Mouse (Mus musculus) ES-E14 (cell line): ENCODE data around the gene Tbc1d9.

Experiments
- CHD2 ChIP-seq: IDR thresholded peaks from 2 replicates; pipeline ENCODE4 v1.6.1; 2014; ENCODE audit warnings: mild to moderate bottlenecking, low read depth, low read length, inconsistent platforms
- MAFK ChIP-seq: IDR thresholded peaks from 2 replicates; pipeline ENCODE4 v1.6.1; 2014; ENCODE audit warnings: mild to moderate bottlenecking, low read depth, low read length, inconsistent platforms; ENCODE audit not compliant: insufficient read depth
- ZC3H11A ChIP-seq: IDR thresholded peaks from 2 replicates; pipeline ENCODE4 v1.6.1; 2012; ENCODE audit warnings: low read depth, mild to moderate bottlenecking, inconsistent platforms, low read length, borderline replicate concordance
- ZNF384 ChIP-seq: IDR thresholded peaks from 2 replicates; pipeline ENCODE4 v1.6.1; 2012; ENCODE audit warnings: low read depth, low read length, inconsistent platforms

DNA sequence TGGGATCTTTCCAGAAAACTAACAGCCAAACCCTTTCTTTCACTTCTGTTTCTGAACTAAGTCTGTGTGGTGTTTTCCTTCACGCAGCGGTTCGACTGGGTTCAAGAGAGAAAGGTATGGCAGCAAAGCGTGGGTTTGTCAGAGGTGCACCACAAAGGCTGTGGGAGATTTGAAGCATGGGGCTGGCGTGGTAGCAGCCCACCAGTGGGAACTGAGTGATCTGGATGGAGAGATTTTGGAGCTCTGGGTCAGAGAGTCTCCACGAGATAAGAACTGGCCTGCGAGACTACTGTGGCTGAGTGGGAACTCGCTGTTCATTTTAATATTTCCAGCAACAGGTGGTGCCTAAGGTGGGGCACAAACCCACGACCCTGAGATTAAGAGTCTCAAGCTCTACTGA lies 52.0 kb downstream of the Tbc1d9 start:
- TF ChIP-seq ZNF384 (no peak), ZC3H11A (no peak), CHD2 (no peak), MAFK (no peak)
